8 mouse cellular contexts compared by ENCODE assay signal in the genomic region with DNA sequence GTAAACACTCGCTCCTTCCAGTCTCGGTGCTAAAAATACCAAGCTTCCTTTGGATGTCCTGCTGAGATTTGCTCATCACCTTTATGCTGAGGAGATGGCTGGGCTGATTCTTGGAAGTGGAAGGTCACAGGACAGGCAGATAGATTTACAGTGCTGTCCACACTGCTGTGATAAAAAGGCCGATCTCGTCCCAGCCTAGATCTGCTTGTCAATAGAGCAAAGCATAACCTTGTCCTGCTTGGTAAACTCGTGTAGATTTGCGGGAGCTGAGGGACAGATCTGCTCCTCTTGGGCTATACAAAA. TPM values are rescaled to one million over a fixed set of nuclear protein-coding genes. Genes with fewer than 3 reads are reported as not detected.
DNase-seq lines count a peak whose midpoint lies in the region; ATAC-seq and TF ChIP-seq lines count a peak whose summit lies in the region.

No protein-coding gene starts in this region.

- peak overlapping the region; percentile 91 to 94 for H3K4me3 ChIP-seq in heart, embryonic 14.5 days (ENCODE audit: control insufficient read depth in 1 of 2, insufficient read depth in 1 of 2, low read depth in 1 of 2, low read length in 2 of 2)
- peak overlapping the region; percentile 98 for H3K4me3 ChIP-seq in ES-Bruce4 (ENCODE audit: low read depth, low read length)
- H3K4me3 ChIP-seq in forebrain, embryonic 14.5 days (ENCODE audit: low read depth, low read length): peak overlapping the region; percentile 92
- H3K4me3 ChIP-seq in liver, postnatal 0 days (ENCODE audit: low read depth, low read length): peak overlapping the region; percentile 93

- peak overlapping the region; percentile 71 to 80 for H3K27ac ChIP-seq in heart, embryonic 14.5 days (replicated peaks in 1 of 2; ENCODE audit: control insufficient read depth in 1 of 2, insufficient read depth in 1 of 2, low read depth in 2 of 2, low read length in 2 of 2)
- H3K27ac ChIP-seq in ES-Bruce4 (ENCODE audit: insufficient read depth, low read length): peak overlapping the region; percentile 85
- peak overlapping the region; percentile 58 for H3K27ac ChIP-seq in forebrain, embryonic 14.5 days (ENCODE audit: low read depth, low read length)
- H3K27ac ChIP-seq in liver, postnatal 0 days (ENCODE audit: low read depth): peak overlapping the region; percentile 86

- no peak for DNase-seq in heart, postnatal 4 days
- no peak for DNase-seq in forebrain, embryonic 14.5 days (ENCODE audit: low spot score)
- no peak for DNase-seq in liver, postnatal 0 days
- no peak for DNase-seq in spleen, postnatal 14 days (ENCODE audit: low spot score in 2 of 2)
- DNase-seq in left cerebral cortex, postnatal 36 days (ENCODE audit: low spot score in 2 of 2): no peak

- H3K27me3 ChIP-seq in heart, embryonic 14.5 days (ENCODE audit: control insufficient read depth, insufficient read depth, low read length): no peaks in the 10 kb centered on the region
- H3K27me3 ChIP-seq in ES-Bruce4 (ENCODE audit: control insufficient read depth, insufficient read depth, low read length, poor library complexity, severe bottlenecking): no peaks in the 10 kb centered on the region
- H3K27me3 ChIP-seq in forebrain, embryonic 14.5 days (replicated peaks; ENCODE audit: control insufficient read depth, insufficient read depth, low read length): no peaks in the 10 kb centered on the region
- no peaks in the 10 kb centered on the region for H3K27me3 ChIP-seq in liver, postnatal 0 days (ENCODE audit: insufficient read depth, low read length)

- H3K36me3 ChIP-seq in heart, embryonic 14.5 days (ENCODE audit: control insufficient read depth, insufficient read depth, low read length): no peaks in the 10 kb centered on the region
- H3K36me3 ChIP-seq in ES-Bruce4 (ENCODE audit: control insufficient read depth, insufficient read depth, low read length, poor library complexity, severe bottlenecking): no peaks in the 10 kb centered on the region
- no peaks in the 10 kb centered on the region for H3K36me3 ChIP-seq in forebrain, embryonic 14.5 days (ENCODE audit: control insufficient read depth, insufficient read depth, low read length)
- no peaks in the 10 kb centered on the region for H3K36me3 ChIP-seq in liver, postnatal 0 days (replicated peaks; ENCODE audit: insufficient read depth, low read length)

- ATAC-seq in heart, embryonic 14.5 days (ENCODE audit: insufficient number of reproducible peaks, insufficient read depth, low FRiP score, low read depth): no peak
- no peak for ATAC-seq in forebrain, embryonic 14.5 days
- no peak for ATAC-seq in liver, postnatal 0 days
- ATAC-seq in erythroid progenitor cell, adult 5-6 weeks (replicated peaks; ENCODE audit: low FRiP score, poor library complexity, severe bottlenecking): no peak

- peak overlapping the region; percentile 65 for H3K9ac ChIP-seq in heart, embryonic 14.5 days (ENCODE audit: low read length)
- H3K9ac ChIP-seq in ES-Bruce4 (ENCODE audit: low read depth, poor library complexity, severe bottlenecking): peak overlapping the region; percentile 65
- peak overlapping the region; percentile 67 for H3K9ac ChIP-seq in forebrain, embryonic 14.5 days (ENCODE audit: low read length)
- peak overlapping the region; percentile 64 for H3K9ac ChIP-seq in liver, postnatal 0 days (replicated peaks)

- no peak for TF ChIP-seq CTCF in ES-Bruce4 (IDR thresholded peaks at IDR 0.05; ENCODE audit: low read depth, low read length)
- TF ChIP-seq CTCF in liver, postnatal 0 days (IDR thresholded peaks at IDR 0.05; ENCODE audit: low read depth): no peak

- no peak for TF ChIP-seq EP300 in ES-Bruce4 (IDR thresholded peaks at IDR 0.05; ENCODE audit: insufficient read depth, low read depth, low read length)
- TF ChIP-seq EP300 in liver, postnatal 0 days (IDR thresholded peaks at IDR 0.05; ENCODE audit: low read depth): no peak

- H3K4me2 ChIP-seq in heart, embryonic 14.5 days (ENCODE audit: low read length): peak overlapping the region; percentile 75
- peak overlapping the region; percentile 89 for H3K4me2 ChIP-seq in forebrain, embryonic 14.5 days (ENCODE audit: low read length)
- peak overlapping the region; percentile 89 for H3K4me2 ChIP-seq in liver, postnatal 0 days (ENCODE audit: low read depth, low read length)

- under 1% methylated on average over 6 of the region's 6 CpGs for WGBS in heart, embryonic 14.5 days
- WGBS in forebrain, embryonic 14.5 days: 5% methylated on average over 6 of the region's 6 CpGs
- WGBS in liver, postnatal 0 days (ENCODE audit: insufficient replicate concordance): 7% methylated on average over 6 of the region's 6 CpGs

- no peak for TF ChIP-seq POLR2A in ES-Bruce4 (IDR thresholded peaks at IDR 0.05; ENCODE audit: insufficient read depth, low read length)

- no peaks in the 10 kb centered on the region for H3K9me3 ChIP-seq in heart, embryonic 14.5 days (ENCODE audit: control insufficient read depth, low read length)
- H3K9me3 ChIP-seq in ES-Bruce4 (replicated peaks; ENCODE audit: control insufficient read depth, insufficient read depth, low read length, poor library complexity, severe bottlenecking): no peaks in the 10 kb centered on the region
- H3K9me3 ChIP-seq in forebrain, embryonic 14.5 days (replicated peaks; ENCODE audit: control insufficient read depth, low read length): no peaks in the 10 kb centered on the region
- H3K9me3 ChIP-seq in liver, postnatal 0 days (ENCODE audit: low read length): no peaks in the 10 kb centered on the region

- intact Hi-C loops in left cerebral cortex, postnatal 36 days (cut with DNase I): loop anchor here (5.0 kb wide), 1 partner anchor 45 kb away; a partner anchor contains a TSS

- peaks cover 9 to 19% of the 10 kb centered on the region in 2 experiments for H3K4me1 ChIP-seq in heart, embryonic 14.5 days (ENCODE audit: control insufficient read depth in 2 of 2, insufficient read depth in 2 of 2, low read length in 2 of 2)
- H3K4me1 ChIP-seq in ES-Bruce4 (ENCODE audit: control insufficient read depth, insufficient read depth, low read length): peaks cover 11% of the 10 kb centered on the region
- peaks cover 23% of the 10 kb centered on the region for H3K4me1 ChIP-seq in forebrain, embryonic 14.5 days (ENCODE audit: control insufficient read depth, insufficient read depth, low read length)
- peaks cover 43% of the 10 kb centered on the region for H3K4me1 ChIP-seq in liver, postnatal 0 days (ENCODE audit: insufficient read depth)

RNA-seq across cellular contexts. Expression of a gene that starts 0.9 kb away (rescaled TPM):
- 43.4 and 45.2 TPM in 2 replicates for polyA plus RNA-seq in heart, embryonic 14.5 days (2014; fragmentation: Nextera tagmentation; extraction: Ambion mirVana)
- 10 to 100 TPM; 25.9 to 28.6 TPM for total RNA-seq in heart, postnatal 4 days (2021)
- 58.8 and 60.0 TPM in 2 replicates for polyA plus RNA-seq in ES-Bruce4 (2011; ENCODE audit: insufficient read depth, insufficient read length, low read depth, missing spikeins)
- 101 and 105 TPM in 2 replicates for polyA plus RNA-seq in forebrain, embryonic 14.5 days (2014; fragmentation: Nextera tagmentation; extraction: Ambion mirVana)
- 22.0 and 24.9 TPM in 2 replicates for polyA plus RNA-seq in liver, postnatal 0 days (2015; fragmentation: Nextera tagmentation; extraction: Ambion mirVana)
- 8.8 and 13.3 TPM in 2 replicates for total RNA-seq in erythroid progenitor cell, adult 5-6 weeks (2015; ENCODE audit: low replicate concordance)
- 4.4 and 7.9 TPM in 2 replicates for total RNA-seq in erythroid progenitor cell, adult 5-6 weeks (2017; ENCODE audit: low replicate concordance)
- total RNA-seq in left cerebral cortex, postnatal 36 days (2021): 10 to 100 TPM; 54.2 to 56.6 TPM

RNA-seq across cellular contexts. Expression of a gene that starts 46.0 kb away (rescaled TPM):
- polyA plus RNA-seq in heart, embryonic 14.5 days (2014; fragmentation: Nextera tagmentation; extraction: Ambion mirVana): 42.2 and 46.7 TPM in 2 replicates
- 10 to 100 TPM; 15.3 to 17.3 TPM for total RNA-seq in heart, postnatal 4 days (2021)
- 24.8 and 27.5 TPM in 2 replicates for polyA plus RNA-seq in ES-Bruce4 (2011; ENCODE audit: insufficient read depth, insufficient read length, low read depth, missing spikeins)
- 33.2 and 48.9 TPM in 2 replicates for polyA plus RNA-seq in forebrain, embryonic 14.5 days (2014; fragmentation: Nextera tagmentation; extraction: Ambion mirVana)
- polyA plus RNA-seq in liver, postnatal 0 days (2015; fragmentation: Nextera tagmentation; extraction: Ambion mirVana): 80.4 and 85.0 TPM in 2 replicates
- 162 and 195 TPM in 2 replicates for total RNA-seq in erythroid progenitor cell, adult 5-6 weeks (2015; ENCODE audit: low replicate concordance)
- total RNA-seq in erythroid progenitor cell, adult 5-6 weeks (2017; ENCODE audit: low replicate concordance): 261 and 301 TPM in 2 replicates
- total RNA-seq in left cerebral cortex, postnatal 36 days (2021): 100 to 1,000 TPM; 118 to 125 TPM
